Mouse (Mus musculus) liver, adult 2 months (tissue): Measurements from ENCODE around the gene Clptm1. TPM values are rescaled to one million over a fixed set of nuclear protein-coding genes. Genes with fewer than 3 reads are reported as not detected.
A peak's percentile ranks its signal among the peaks of the same experiment; 100 is the strongest.

Source experiments
- DNase-seq: peaks from one replicate; pipeline ENCODE4 v3.0.0-alpha.2; 2011; ENCODE audit warnings: low read depth, low spot score; ENCODE audit errors: extremely low read depth
- H3K27ac ChIP-seq: fragments of 200-500 bp; replicated peaks from 2 replicates; pipeline ENCODE4 v1.5.1; 2012; ENCODE audit warnings: low read depth, mild to moderate bottlenecking, control low read depth, inconsistent platforms, low read length; ENCODE audit not compliant: insufficient read depth
- H3K27me3 ChIP-seq: fragments of 200-500 bp; 2 replicates; pipeline ENCODE4 v1.6.1; 2012; ENCODE audit warnings: mild to moderate bottlenecking, moderate library complexity, low read length, inconsistent platforms; ENCODE audit not compliant: control insufficient read depth, insufficient read depth
- H3K36me3 ChIP-seq: fragments of 200-500 bp; 2 replicates; pipeline ENCODE4 v1.6.1; 2012; ENCODE audit warnings: low read length, inconsistent platforms; ENCODE audit not compliant: control insufficient read depth, insufficient read depth
- H3K4me1 ChIP-seq: fragments of 200-500 bp; 2 replicates; pipeline ENCODE4 v1.6.1; 2011; ENCODE audit warnings: low read length; ENCODE audit not compliant: control insufficient read depth, insufficient read depth
- H3K4me3 ChIP-seq: fragments of 200-500 bp; 2 replicates; pipeline ENCODE4 v1.5.1; 2011; ENCODE audit warnings: low read depth, mild to moderate bottlenecking, control low read depth, low read length, moderate library complexity; ENCODE audit not compliant: insufficient read depth
- H3K79me2 ChIP-seq: fragments of 200-500 bp; 2 replicates; pipeline ENCODE4 v1.6.1; 2012; ENCODE audit warnings: inconsistent platforms, mild to moderate bottlenecking, low read length, moderate library complexity; ENCODE audit not compliant: control insufficient read depth, insufficient read depth
- H3K9ac ChIP-seq: fragments of 200-500 bp; 2 replicates; pipeline ENCODE4 v1.6.1; 2012; ENCODE audit warnings: low read depth, mild to moderate bottlenecking, control low read depth, inconsistent platforms, low read length
- CTCF ChIP-seq: fragments of 200-500 bp; IDR thresholded peaks from 2 replicates; pipeline ENCODE4 v1.5.1; 2011; ENCODE audit warnings: low read depth, low read length, control low read depth
- POLR2A ChIP-seq: fragments of 200-500 bp; IDR thresholded peaks from 2 replicates; pipeline ENCODE4 v1.6.1; 2011; ENCODE audit warnings: low read length, control low read depth; ENCODE audit not compliant: insufficient read depth; ENCODE audit errors: extremely low read depth
- WGBS: fragments of 180-500 bp; shearing (Covaris S2); methylation state at CpG from one replicate; pipeline ENCODE4 v1.1.7; 2018; 5-methylcytosine and 5-hydroxymethylcytosine counted together
- polyA plus RNA-seq: library from polyadenylated mRNA; depleted of rRNA; stranded (reverse); fragments of >200 nt; gene quantifications from 2 replicates; pipeline ENCODE4 v1.2.3, GENCODE M21; 2012
- total RNA-seq: library from RNA; depleted of rRNA; stranded (reverse); fragments of >200 nt; gene quantifications from 2 replicates; pipeline ENCODE4 v1.2.3, GENCODE M21; 2014

Gene Clptm1
- total and polyA plus RNA-seq, 2 experiments: 49.8 to 79.9 TPM

DNA sequence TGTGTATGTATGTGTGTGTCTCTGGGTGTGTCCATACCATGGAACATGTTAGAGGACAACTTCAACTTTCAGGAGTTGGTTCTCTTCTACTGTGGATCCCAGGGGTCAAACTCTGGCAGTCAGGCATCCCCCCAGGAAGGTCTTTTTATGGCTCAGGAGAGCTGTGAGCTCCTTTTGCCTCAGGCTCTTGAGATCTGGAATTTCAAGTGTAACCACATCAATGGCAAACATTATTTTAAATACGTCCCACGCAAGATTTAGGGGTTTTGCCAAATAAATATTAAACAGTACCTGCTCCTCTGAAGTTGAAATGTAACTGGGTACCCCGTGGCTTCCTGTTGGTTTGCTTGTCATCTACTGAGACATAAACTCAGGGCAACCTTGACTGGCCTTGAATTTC lies 18.1 kb upstream of the Clptm1 start:
- no peak for TF ChIP-seq POLR2A
- TF ChIP-seq CTCF: no peak
- H3K79me2 ChIP-seq: peaks cover 5% of the 10 kb centered on the region; the same call in 1 of the 2 replicates
- no peaks in the 10 kb centered on the region for H3K27me3 ChIP-seq
- 53% methylated on average over 3 of the region's 3 CpGs for WGBS
- 0 out of 2 replicates have a peak, but pooled peaks cover 2% of the 10 kb centered on the region for H3K36me3 ChIP-seq
- H3K4me1 ChIP-seq: peaks cover 28% of the 10 kb centered on the region
- DNase-seq: no peak
- H3K4me3 ChIP-seq: no peak overlapping the region
- peak overlapping the region; percentile 33 for H3K9ac ChIP-seq
- peak overlapping the region; percentile 69 for H3K27ac ChIP-seq

- Histone ChIP-seq H3K4me1 (peaks cover 34% of the 10 kb centered on the region), H3K27me3 (no peaks in the 10 kb centered on the region), H3K79me2 (peaks cover 5% of the 10 kb centered on the region; the same call in 1 of the 2 replicates), H3K9ac (peak within 1 kb of the TSS; percentile 89), H3K4me3 (peak within 1 kb of the TSS; percentile 76), H3K27ac (peak within 1 kb of the TSS; percentile 97), H3K36me3 (peaks cover 9% of the 10 kb centered on the region)
- DNase-seq: peak; percentile 95
- 23% methylated on average over 8 of the region's 8 CpGs for WGBS
- TF ChIP-seq CTCF (no peak), POLR2A (peak; percentile 72; the same call in 1 of the 2 replicates)
Measured at GRCm38 (mm10) chr7:19681202-19681694, 16.4 kb upstream of the Clptm1 start, which contains the start of the genes Gm44805 and Apoc4. TSS of gene Gm44805 (minus strand) at chr7:19681423. TSS of gene Apoc4 (minus strand) at chr7:19681479.

GRCm38 (mm10) chr7:19680702-19681101 lies 15.9 kb upstream of the Clptm1 start:
- TF ChIP-seq POLR2A (no peak), CTCF (no peak)
- peaks cover 5% of the 10 kb centered on the region; the same call in 1 of the 2 replicates for H3K79me2 ChIP-seq
- 22% methylated on average over 2 of the region's 2 CpGs for WGBS

GRCm38 (mm10) chr7:19678901-19679300 lies 14.1 kb upstream of the Clptm1 start:
- DNase-seq: peak; percentile 55
- Histone ChIP-seq H3K79me2 (peaks cover 5% of the 10 kb centered on the region; the same call in 1 of the 2 replicates), H3K27me3 (no peaks in the 10 kb centered on the region), H3K4me3 (peak overlapping the region; percentile 69), H3K4me1 (peaks cover 24% of the 10 kb centered on the region), H3K9ac (peak overlapping the region; percentile 94), H3K27ac (peak overlapping the region; percentile 100), H3K36me3 (peaks cover 14% of the 10 kb centered on the region)
- WGBS: 30% methylated on average over 3 of the region's 3 CpGs
- TF ChIP-seq POLR2A (no peak), CTCF (no peak)

More at GRCm38 (mm10) chr7:19680702-19681101, 15.9 kb upstream of the Clptm1 start:
- DNase-seq: peak; percentile 89
- Histone ChIP-seq H3K9ac (peak overlapping the region; percentile 89), H3K36me3 (peaks cover 9% of the 10 kb centered on the region), H3K4me1 (peaks cover 34% of the 10 kb centered on the region), H3K27ac (peak overlapping the region; percentile 97), H3K27me3 (no peaks in the 10 kb centered on the region), H3K4me3 (peak overlapping the region; percentile 76)

- H3K36me3 ChIP-seq: peaks cover 16% of the 10 kb centered on the region
- H3K27me3 ChIP-seq: no peaks in the 10 kb centered on the region
- H3K79me2 ChIP-seq: peaks cover 5% of the 10 kb centered on the region; the same call in 1 of the 2 replicates
- peak within 1 kb of the TSS; percentile 94 for H3K9ac ChIP-seq
- peak within 1 kb of the TSS; percentile 100 for H3K27ac ChIP-seq
- DNase-seq: peak; percentile 94
- TF ChIP-seq POLR2A (0 out of 2 replicates have a peak, but pooled peaks have one; percentile 27), CTCF (no peak)
- peaks cover 23% of the 10 kb centered on the region for H3K4me1 ChIP-seq
- WGBS: 21% methylated on average over 8 of the region's 8 CpGs
- peak within 1 kb of the TSS; percentile 69 for H3K4me3 ChIP-seq
Measured at GRCm38 (mm10) chr7:19677872-19678271, 13.0 kb upstream of the Clptm1 start, which contains the start of gene Apoc2. TSS of gene Apoc2 (minus strand) at chr7:19677941.

GRCm38 (mm10) chr7:19676662-19677061 lies 11.8 kb upstream of the Clptm1 start:
- peaks cover 5% of the 10 kb centered on the region; the same call in 1 of the 2 replicates for H3K79me2 ChIP-seq
- WGBS: 30% methylated on average over 1 of the region's 1 CpGs
- no peak overlapping the region; the same call in 1 of the 2 replicates for H3K4me3 ChIP-seq
- H3K4me1 ChIP-seq: peaks cover 20% of the 10 kb centered on the region
- peak; percentile 83 for DNase-seq
- H3K9ac ChIP-seq: peak overlapping the region; percentile 76
- H3K36me3 ChIP-seq: peaks cover 16% of the 10 kb centered on the region
- H3K27ac ChIP-seq: peak overlapping the region; percentile 100
- peak; percentile 15; the same call in 1 of the 2 replicates for TF ChIP-seq POLR2A
- TF ChIP-seq CTCF: no peak
- H3K27me3 ChIP-seq: no peaks in the 10 kb centered on the region
